Mouse (Mus musculus) neural tube, embryonic 14.5 days (tissue): ENCODE results near the gene Patl2. TPM values are rescaled to one million over a fixed set of nuclear protein-coding genes. Genes with fewer than 3 reads are reported as not detected.
"Not testable (repeated sequence)": the region's sequence is repeated elsewhere in the genome, so short reads cannot be mapped to it uniquely, and the experiment has no call there.

Experiments used
- ATAC-seq: fragments of 200-750 bp; cut with Nextera tagmentation; 2 replicates; pipeline ENCODE4 v1.8.0; 2017; ENCODE audit warnings: low read depth, mild to moderate bottlenecking, moderate TSS enrichment, moderate library complexity
- H3K27ac ChIP-seq: fragments of 300-500 bp; sonication (generic); 2 replicates; pipeline ENCODE4 v1.5.1; 2014; ENCODE audit warnings: low read depth, mild to moderate bottlenecking, control low read depth, low read length, moderate library complexity, mixed read lengths
- H3K27me3 ChIP-seq: fragments of 300-500 bp; sonication (generic); 2 replicates; pipeline ENCODE4 v1.6.1; 2014; ENCODE audit warnings: low read length; ENCODE audit not compliant: control insufficient read depth, insufficient read depth
- H3K36me3 ChIP-seq: fragments of 300-500 bp; sonication (generic); 2 replicates; pipeline ENCODE4 v1.6.1; 2014; ENCODE audit warnings: low read length, mixed read lengths; ENCODE audit not compliant: control insufficient read depth, insufficient read depth
- H3K4me1 ChIP-seq: fragments of 300-500 bp; sonication (generic); 2 replicates; pipeline ENCODE4 v1.6.1; 2014; ENCODE audit warnings: low read length; ENCODE audit not compliant: control insufficient read depth, insufficient read depth
- H3K4me2 ChIP-seq: fragments of 300-500 bp; sonication (generic); 2 replicates; pipeline ENCODE4 v1.6.1; 2014; ENCODE audit warnings: mild to moderate bottlenecking, low read depth, low read length, control low read depth
- H3K4me3 ChIP-seq: fragments of 300-500 bp; sonication (generic); 2 replicates; pipeline ENCODE4 v1.5.1; 2014; ENCODE audit warnings: low read depth, low read length, control low read depth, mixed read lengths
- H3K9ac ChIP-seq: fragments of 300-500 bp; sonication (generic); replicated peaks from 2 replicates; pipeline ENCODE4 v1.6.1; 2014; ENCODE audit warnings: low read depth, mild to moderate bottlenecking, control low read depth, low read length, mixed read lengths
- H3K9me3 ChIP-seq: fragments of 300-500 bp; sonication (generic); 2 replicates; pipeline ENCODE4 v1.6.1; 2016; ENCODE audit warnings: low read length; ENCODE audit not compliant: control insufficient read depth
- WGBS: fragments of 180-500 bp; shearing (Covaris S2); extraction: QIAGEN DNeasy Blood & Tissue Kit; methylation state at CpG from one replicate; pipeline ENCODE4 v1.1.7; 2014; 5-methylcytosine and 5-hydroxymethylcytosine counted together
- polyA plus RNA-seq: library from polyadenylated mRNA; unstranded; fragments of >200 nt; fragmentation: Nextera tagmentation; extraction: Ambion mirVana; gene quantifications from 2 replicates; pipeline ENCODE4 v1.2.1, GENCODE M21; 2014

Patl2 gene
- polyA plus RNA-seq, 1 experiment from 2014 or later, result 0.08 TPM

DNA sequence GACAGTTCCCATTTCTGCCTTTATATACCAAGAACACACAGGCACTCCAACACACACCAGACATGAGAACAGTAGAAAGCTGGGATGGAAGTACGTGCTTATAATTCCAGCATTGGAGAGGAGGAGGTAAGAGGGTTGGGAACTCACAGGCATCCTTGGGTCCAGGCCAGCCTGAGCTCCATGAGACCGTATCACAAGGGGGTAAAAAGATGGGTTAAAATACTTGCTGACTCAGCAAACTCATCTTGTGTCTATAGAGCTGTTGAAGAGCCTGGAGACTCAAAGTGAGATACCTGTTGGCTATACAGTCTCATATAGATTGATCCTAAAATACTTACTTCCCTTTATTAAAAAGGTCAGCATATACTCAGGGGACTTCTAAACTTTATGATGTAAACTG is 69.1 kb downstream of the Patl2 start:
- Histone ChIP-seq H3K4me3 (no peak overlapping the region; the same call in 1 of the 2 replicates), H3K4me1 (peaks cover 6% of the 10 kb centered on the region; the same call in 1 of the 2 replicates), H3K9ac (no peak overlapping the region), H3K4me2 (peak overlapping the region; percentile 51; the same call in 1 of the 2 replicates), H3K27me3 (no peaks in the 10 kb centered on the region), H3K9me3 (no peaks in the 10 kb centered on the region), H3K27ac (no peak overlapping the region), H3K36me3 (peaks cover 15% of the 10 kb centered on the region)
- 82% methylated on average over 2 of the region's 2 CpGs for WGBS
- ATAC-seq, result no peak

DNA sequence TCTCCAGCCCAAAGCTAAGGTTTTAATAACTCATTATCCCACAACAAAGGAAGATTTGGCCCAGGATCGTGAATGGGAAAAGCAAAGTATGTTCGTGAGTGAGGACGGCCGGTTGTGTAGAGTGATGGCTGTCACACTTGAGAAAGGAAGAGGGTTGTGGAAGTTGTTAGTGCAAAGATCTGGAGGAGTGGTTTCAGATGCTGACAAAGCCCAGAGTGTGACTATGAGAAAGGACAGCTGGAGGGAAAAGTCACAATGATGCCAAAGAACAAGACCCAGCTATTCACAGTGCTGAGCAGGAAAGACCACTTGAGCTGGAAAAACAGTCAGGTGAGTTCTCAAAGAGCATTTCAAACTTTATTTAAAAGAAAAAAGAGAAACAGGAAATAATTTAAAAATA is 76.3 kb downstream of the Patl2 start:
- Histone ChIP-seq H3K4me1 (no peaks in the 10 kb centered on the region), H3K9me3 (no peaks in the 10 kb centered on the region), H3K4me2 (no peak overlapping the region), H3K27ac (no peak overlapping the region), H3K9ac (no peak overlapping the region), H3K27me3 (no peaks in the 10 kb centered on the region), H3K36me3 (peaks cover 32% of the 10 kb centered on the region), H3K4me3 (no peak overlapping the region)
- WGBS, result 88% methylated on average over 4 of the region's 4 CpGs
- ATAC-seq, result no peak

DNA sequence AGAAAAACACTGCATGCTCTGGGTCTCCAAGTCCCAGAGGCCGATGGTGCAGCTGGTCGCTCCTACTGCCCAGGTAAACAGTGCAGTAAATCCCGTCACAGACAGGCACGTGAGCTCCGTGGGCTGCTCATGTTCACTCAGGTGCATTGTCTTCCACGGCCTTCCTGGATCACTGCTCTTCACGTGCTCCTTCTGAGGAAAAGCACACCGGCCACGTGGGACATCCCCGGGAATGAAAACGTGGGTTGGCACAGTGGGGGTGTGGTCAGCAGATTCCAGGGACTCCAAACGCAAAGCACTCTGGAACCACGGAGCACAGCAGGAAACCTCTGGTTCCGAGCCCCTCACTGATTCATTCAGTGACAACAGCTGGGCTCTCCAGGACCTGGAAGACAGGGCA is 77.9 kb downstream of the Patl2 start:
- Histone ChIP-seq H3K4me1 (no peaks in the 10 kb centered on the region), H3K9ac (no peak overlapping the region), H3K27me3 (no peaks in the 10 kb centered on the region), H3K36me3 (peaks cover 21% of the 10 kb centered on the region), H3K4me3 (no peak overlapping the region), H3K9me3 (no peaks in the 10 kb centered on the region), H3K27ac (no peak overlapping the region), H3K4me2 (no peak overlapping the region)
- no peak for ATAC-seq
- 84% methylated on average over 14 of the region's 14 CpGs for WGBS

DNA sequence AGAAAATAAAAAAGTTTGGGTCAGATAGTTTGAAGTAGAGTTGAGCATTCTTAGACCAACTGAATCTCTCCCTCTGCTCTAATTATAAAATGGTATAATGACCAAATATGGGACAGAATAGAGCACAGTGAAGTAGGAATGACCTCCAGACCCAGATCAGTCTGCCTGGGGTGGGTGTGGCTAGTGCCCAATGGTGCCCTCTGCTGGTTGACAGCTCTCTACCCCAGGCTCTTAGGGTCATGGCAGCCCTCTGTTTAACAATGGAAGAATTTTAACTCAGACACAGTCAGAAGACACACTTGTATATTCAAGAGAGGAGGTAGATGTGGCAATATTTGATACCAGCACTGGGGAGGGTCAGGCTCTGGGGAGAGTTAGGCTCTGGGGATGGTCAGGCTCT is 83.9 kb downstream of the Patl2 start:
- no peak overlapping the region for H3K27ac ChIP-seq
- H3K9ac ChIP-seq, result no peak overlapping the region
- no peaks in the 10 kb centered on the region for H3K4me1 ChIP-seq
- H3K9me3 ChIP-seq, result no peaks in the 10 kb centered on the region
- no peaks in the 10 kb centered on the region for H3K27me3 ChIP-seq
- no peak for ATAC-seq
- H3K4me3 ChIP-seq, result no peak overlapping the region
- peaks cover 29% of the 10 kb centered on the region for H3K36me3 ChIP-seq
- no peak overlapping the region for H3K4me2 ChIP-seq

DNA sequence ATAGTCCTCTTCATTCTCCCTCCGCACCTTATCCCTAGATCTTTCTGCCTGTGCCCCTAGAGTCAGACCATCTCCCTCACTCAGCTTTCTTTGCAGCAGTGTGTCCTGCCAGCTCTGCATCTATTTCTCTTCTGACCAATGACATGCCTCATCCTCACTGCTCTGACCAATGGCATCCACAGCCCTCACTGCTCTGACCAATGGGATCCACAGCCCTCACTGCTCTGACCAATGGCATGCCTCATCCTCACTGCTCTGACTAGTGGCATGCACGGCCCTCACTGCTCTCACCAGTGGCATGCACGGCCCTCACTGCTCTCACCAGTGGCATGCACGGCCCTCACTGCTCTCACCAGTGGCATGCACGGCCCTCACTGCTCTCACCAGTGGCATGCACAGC is 88.3 kb downstream of the Patl2 start:
- ATAC-seq, H3K27me3 ChIP-seq, H3K9me3 ChIP-seq, H3K27ac ChIP-seq, H3K4me1 ChIP-seq, H3K4me3 ChIP-seq, H3K4me2 ChIP-seq, H3K9ac ChIP-seq: not testable (repeated sequence)
- H3K36me3 ChIP-seq, result peaks cover 34% of the 10 kb centered on the region
- WGBS, result 77% methylated on average over 5 of the region's 5 CpGs

DNA sequence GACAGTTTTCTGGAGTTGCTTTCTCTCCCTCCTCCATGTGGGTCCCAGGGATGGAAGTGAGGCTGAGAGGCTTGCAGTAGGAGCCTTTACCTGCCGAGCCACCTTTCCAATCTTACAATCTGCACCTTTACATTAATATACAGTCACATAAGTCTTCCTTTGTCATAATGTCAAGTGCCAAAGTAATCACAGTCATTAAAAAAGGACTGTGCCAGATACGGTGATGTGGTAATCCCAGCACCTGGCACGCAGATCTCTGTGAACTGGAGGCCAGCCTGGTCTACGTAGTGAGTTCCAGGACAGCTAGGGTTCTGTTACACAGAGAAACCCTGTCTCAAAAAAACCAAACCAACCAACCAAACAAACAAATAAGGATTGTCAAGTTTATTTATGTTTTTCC is 92.1 kb downstream of the Patl2 start:
- no peak for ATAC-seq

DNA sequence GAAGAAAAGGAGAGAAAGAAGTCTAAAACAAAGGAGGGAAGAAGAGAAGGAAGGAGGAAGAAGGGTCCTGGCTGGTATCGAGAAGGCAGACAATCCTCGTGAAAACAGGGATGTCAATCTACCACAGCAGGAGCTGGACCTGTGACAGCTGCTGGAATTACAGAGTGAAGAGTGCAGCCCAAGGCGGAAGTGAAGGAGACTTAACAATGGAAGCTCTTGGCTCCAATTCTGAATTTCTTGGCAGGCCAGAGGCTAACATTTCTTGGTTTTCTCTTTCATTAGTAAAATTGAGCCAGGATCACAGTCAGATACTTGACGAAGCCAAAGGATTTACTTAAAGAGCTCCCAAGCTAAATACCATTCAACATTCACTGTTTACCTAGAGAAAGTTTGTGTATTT is 99.5 kb downstream of the Patl2 start:
- peaks cover 41% of the 10 kb centered on the region for H3K36me3 ChIP-seq

More for the DNA sequence above, 92.1 kb downstream of the Patl2 start:
- Histone ChIP-seq H3K9ac (no peak overlapping the region), H3K27me3 (no peaks in the 10 kb centered on the region), H3K4me1 (no peaks in the 10 kb centered on the region), H3K4me3 (no peak overlapping the region), H3K4me2 (no peak overlapping the region), H3K9me3 (no peaks in the 10 kb centered on the region), H3K36me3 (peaks cover 35% of the 10 kb centered on the region), H3K27ac (no peak overlapping the region)
- 97% methylated on average over 4 of the region's 4 CpGs for WGBS

DNA sequence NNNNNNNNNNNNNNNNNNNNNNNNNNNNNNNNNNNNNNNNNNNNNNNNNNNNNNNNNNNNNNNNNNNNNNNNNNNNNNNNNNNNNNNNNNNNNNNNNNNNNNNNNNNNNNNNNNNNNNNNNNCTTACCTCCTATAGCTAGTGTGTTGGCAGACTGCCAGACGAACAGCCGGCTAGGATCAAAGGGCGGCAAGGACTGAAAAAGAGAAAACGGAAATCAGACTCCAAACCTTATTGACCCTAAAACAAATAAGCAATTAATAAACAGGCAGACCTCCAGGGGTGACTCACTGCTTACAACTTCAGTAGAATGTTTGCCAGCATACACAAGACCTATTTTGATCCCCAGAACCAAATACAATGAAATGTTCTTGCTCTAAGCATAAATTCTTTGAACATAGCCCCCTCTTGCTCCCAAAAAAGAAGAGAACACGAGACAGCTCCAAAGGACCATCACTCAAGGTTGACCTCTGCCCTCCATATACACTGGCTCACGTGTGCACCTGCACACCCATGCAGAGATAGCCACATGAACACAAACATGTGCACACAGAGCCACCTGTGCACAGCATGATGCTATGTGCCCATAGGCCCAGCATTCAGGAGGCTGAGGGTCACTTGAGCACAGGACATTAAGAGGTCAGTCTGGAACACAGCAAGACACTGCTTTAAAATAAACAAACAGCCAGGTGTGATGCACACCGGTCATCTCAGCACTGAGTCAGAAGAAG is 104.1 kb downstream of the Patl2 start:
- H3K9me3 ChIP-seq, result no peaks in the 10 kb centered on the region
- ATAC-seq, result no peak
- peaks cover 26% of the 10 kb centered on the region for H3K36me3 ChIP-seq

More for the DNA sequence above, 99.5 kb downstream of the Patl2 start:
- no peaks in the 10 kb centered on the region for H3K4me1 ChIP-seq
- H3K9ac ChIP-seq, result no peak overlapping the region
- ATAC-seq, result no peak
- H3K9me3 ChIP-seq, result no peaks in the 10 kb centered on the region
- WGBS, result 77% methylated on average over 4 of the region's 4 CpGs
- H3K27ac ChIP-seq, result no peak overlapping the region
- no peak overlapping the region for H3K4me3 ChIP-seq
- H3K4me2 ChIP-seq, result no peak overlapping the region
- H3K27me3 ChIP-seq, result no peaks in the 10 kb centered on the region

More for the DNA sequence above, 104.1 kb downstream of the Patl2 start:
- 46% methylated on average over 7 of the region's 7 CpGs for WGBS
- Histone ChIP-seq H3K4me3 (no peak overlapping the region), H3K27ac (no peak overlapping the region), H3K4me1 (no peaks in the 10 kb centered on the region), H3K9ac (no peak overlapping the region), H3K4me2 (no peak overlapping the region), H3K27me3 (no peaks in the 10 kb centered on the region)
